Mouse (Mus musculus) E14TG2a.4 (cell line): ENCODE measurements at regions not wholly inside any gene's neighbourhood (a gene's known extent, or its start where the extent isn't known, plus 50 kb on each side); places are given as distances from the start of the nearest gene placed in this dataset.

Source experiments
- H3K27me3 ChIP-seq: 2 replicates; pipeline ENCODE4 v1.6.1; 2014; ENCODE audit warnings: low read length, control low read depth; ENCODE audit not compliant: insufficient read depth
- H3K36me3 ChIP-seq: 2 replicates; pipeline ENCODE4 v1.6.1; 2014; ENCODE audit warnings: low read length, control low read depth; ENCODE audit not compliant: insufficient read depth
- H3K4me1 ChIP-seq: replicated peaks from 2 replicates; pipeline ENCODE4 v1.6.1; 2014; ENCODE audit warnings: low read depth, low read length, control low read depth
- H3K4me3 ChIP-seq: replicated peaks from 2 replicates; pipeline ENCODE4 v1.5.1; 2014; ENCODE audit warnings: mild to moderate bottlenecking, low read length
- H3K9me3 ChIP-seq: 2 replicates; pipeline ENCODE4 v1.6.1; 2014; ENCODE audit warnings: low read length, control low read depth
- CTCF ChIP-seq: conservative IDR thresholded peaks from 2 replicates; pipeline ENCODE4 v1.5.1; 2014; ENCODE audit warnings: low read length
- NANOG ChIP-seq: IDR thresholded peaks from 2 replicates; pipeline ENCODE4 v1.6.1; 2014; ENCODE audit warnings: borderline replicate concordance, low read length, mixed read lengths
- POU5F1 ChIP-seq: IDR thresholded peaks from 2 replicates; pipeline ENCODE4 v1.6.1; 2014; ENCODE audit warnings: low read length, borderline replicate concordance

- peaks cover 19% of the 10 kb centered on the region for H3K27me3 ChIP-seq
- H3K4me1 ChIP-seq: no peaks in the 10 kb centered on the region; the same call in none of the 2 replicates
- no peak overlapping the region for H3K4me3 ChIP-seq
- no peaks in the 10 kb centered on the region for H3K9me3 ChIP-seq
- TF ChIP-seq NANOG: no peak
- TF ChIP-seq POU5F1: no peak
- TF ChIP-seq CTCF: no peak
- H3K36me3 ChIP-seq: no peaks in the 10 kb centered on the region
Observed at GRCm38 (mm10) chr5:112012505-112013164, 239.7 kb downstream of the Cryba4 start.

GRCm38 (mm10) chr5:112018925-112019324, 233.4 kb downstream of the Cryba4 start:
- H3K9me3 ChIP-seq: no peaks in the 10 kb centered on the region
- no peak overlapping the region for H3K4me3 ChIP-seq
- no peaks in the 10 kb centered on the region for H3K4me1 ChIP-seq
- no peaks in the 10 kb centered on the region for H3K36me3 ChIP-seq
- peaks cover 11% of the 10 kb centered on the region for H3K27me3 ChIP-seq
- TF ChIP-seq CTCF: no peak
- TF ChIP-seq POU5F1: no peak
- no peak for TF ChIP-seq NANOG

GRCm38 (mm10) chr5:112020882-112021281, 231.4 kb downstream of the Cryba4 start:
- Histone ChIP-seq H3K4me1 (no peaks in the 10 kb centered on the region), H3K27me3 (peaks cover 7% of the 10 kb centered on the region), H3K36me3 (no peaks in the 10 kb centered on the region), H3K9me3 (no peaks in the 10 kb centered on the region), H3K4me3 (no peak overlapping the region)
- TF ChIP-seq NANOG (no peak), POU5F1 (no peak), CTCF (no peak)

GRCm38 (mm10) chr5:112029955-112030354, 222.4 kb downstream of the Cryba4 start:
- 0 out of 2 replicates have a peak, but pooled peaks cover 5% of the 10 kb centered on the region for H3K4me1 ChIP-seq
- H3K36me3 ChIP-seq: no peaks in the 10 kb centered on the region
- H3K4me3 ChIP-seq: no peak overlapping the region
- TF ChIP-seq CTCF (no peak), NANOG (no peak), POU5F1 (no peak)
- peaks cover 9% of the 10 kb centered on the region; the same call in 1 of the 2 replicates for H3K27me3 ChIP-seq
- no peaks in the 10 kb centered on the region for H3K9me3 ChIP-seq

- Histone ChIP-seq H3K4me3 (no peak overlapping the region), H3K4me1 (0 out of 2 replicates have a peak, but pooled peaks cover 5% of the 10 kb centered on the region), H3K9me3 (no peaks in the 10 kb centered on the region), H3K36me3 (no peaks in the 10 kb centered on the region), H3K27me3 (peaks cover 15% of the 10 kb centered on the region; the same call in 1 of the 2 replicates)
- TF ChIP-seq POU5F1 (no peak), NANOG (no peak), CTCF (no peak)
Observed at GRCm38 (mm10) chr5:112032036-112032435, 220.3 kb downstream of the Cryba4 start.

- Histone ChIP-seq H3K36me3 (no peaks in the 10 kb centered on the region), H3K4me1 (0 out of 2 replicates have a peak, but pooled peaks cover 5% of the 10 kb centered on the region), H3K27me3 (peaks cover 18% of the 10 kb centered on the region), H3K4me3 (no peak overlapping the region), H3K9me3 (no peaks in the 10 kb centered on the region)
- TF ChIP-seq POU5F1 (no peak), CTCF (no peak), NANOG (no peak)
Observed at GRCm38 (mm10) chr5:112035426-112035825, 216.9 kb downstream of the Cryba4 start.

GRCm38 (mm10) chr5:112037080-112037479, 215.2 kb downstream of the Cryba4 start:
- H3K36me3 ChIP-seq: no peaks in the 10 kb centered on the region
- no peak overlapping the region for H3K4me3 ChIP-seq
- peaks cover 8% of the 10 kb centered on the region for H3K4me1 ChIP-seq
- peaks cover 23% of the 10 kb centered on the region for H3K27me3 ChIP-seq
- no peak for TF ChIP-seq POU5F1
- no peak for TF ChIP-seq NANOG
- no peak for TF ChIP-seq CTCF
- H3K9me3 ChIP-seq: no peaks in the 10 kb centered on the region

GRCm38 (mm10) chr5:112039645-112040372, 212.5 kb downstream of the Cryba4 start:
- Histone ChIP-seq H3K27me3 (peaks cover 23% of the 10 kb centered on the region), H3K36me3 (no peaks in the 10 kb centered on the region), H3K9me3 (no peaks in the 10 kb centered on the region), H3K4me3 (no peak overlapping the region), H3K4me1 (peaks cover 13% of the 10 kb centered on the region)
- TF ChIP-seq CTCF (no peak), POU5F1 (no peak)
